Mouse (Mus musculus) neural tube, embryonic 15.5 days (tissue): ENCODE results near the gene Glp1r. TPM values are rescaled to one million over a fixed set of nuclear protein-coding genes. Genes with fewer than 3 reads are reported as not detected.

Source experiments
- ATAC-seq: fragments of 200-750 bp; cut with Nextera tagmentation; 2 replicates; pipeline ENCODE4 v1.8.0; 2017; ENCODE audit warnings: mild to moderate bottlenecking, moderate TSS enrichment, moderate library complexity; ENCODE audit not compliant: low FRiP score
- H3K27ac ChIP-seq: fragments of 300-500 bp; sonication (generic); replicated peaks from 2 replicates; pipeline ENCODE4 v1.5.1; 2015; ENCODE audit warnings: mild to moderate bottlenecking, inconsistent platforms
- H3K27me3 ChIP-seq: fragments of 300-500 bp; sonication (generic); replicated peaks from 2 replicates; pipeline ENCODE4 v1.6.1; 2015; ENCODE audit warnings: inconsistent platforms
- H3K36me3 ChIP-seq: fragments of 300-500 bp; sonication (generic); 2 replicates; pipeline ENCODE4 v1.6.1; 2015; ENCODE audit warnings: inconsistent platforms
- H3K4me1 ChIP-seq: fragments of 300-500 bp; sonication (generic); 2 replicates; pipeline ENCODE4 v1.6.1; 2015; ENCODE audit warnings: inconsistent platforms
- H3K4me2 ChIP-seq: fragments of 300-500 bp; sonication (generic); 2 replicates; pipeline ENCODE4 v1.6.1; 2015; ENCODE audit warnings: inconsistent platforms, mild to moderate bottlenecking, moderate library complexity
- H3K4me3 ChIP-seq: fragments of 300-500 bp; sonication (generic); replicated peaks from 2 replicates; pipeline ENCODE4 v1.5.1; 2015; ENCODE audit warnings: mild to moderate bottlenecking, inconsistent platforms
- H3K9ac ChIP-seq: fragments of 300-500 bp; sonication (generic); replicated peaks from 2 replicates; pipeline ENCODE4 v1.6.1; 2015; ENCODE audit warnings: mild to moderate bottlenecking, inconsistent platforms
- H3K9me3 ChIP-seq: fragments of 300-500 bp; sonication (generic); replicated peaks from 2 replicates; pipeline ENCODE4 v1.6.1; 2016; ENCODE audit warnings: inconsistent platforms
- WGBS: fragments of 180-500 bp; shearing (Covaris S2); methylation state at CpG from one replicate; pipeline ENCODE4 v1.1.7; 2015; ENCODE audit warnings: mixed read lengths; 5-methylcytosine and 5-hydroxymethylcytosine counted together
- microRNA-seq: library from miRNA; unstranded; fragments of <30 nt; microRNA quantifications from one replicate; pipeline ENCODE4, GENCODE M21; 2017
- polyA plus RNA-seq: library from polyadenylated mRNA; unstranded; fragments of >200 nt; fragmentation: Nextera tagmentation; extraction: Ambion mirVana; gene quantifications from 2 replicates; pipeline ENCODE4 v1.2.1, GENCODE M21; 2015

Gene Glp1r
- polyA plus RNA-seq, 1 experiment from 2014 or later, result 1.0 TPM

GRCm38 (mm10) chr17:30969983-30970382 is 68.4 kb downstream of the Glp1r start:
- Histone ChIP-seq H3K4me1 (0 out of 2 replicates have a peak, but pooled peaks cover 2% of the 10 kb centered on the region), H3K27ac (no peak overlapping the region), H3K36me3 (no peaks in the 10 kb centered on the region), H3K4me2 (no peak overlapping the region), H3K27me3 (no peaks in the 10 kb centered on the region), H3K4me3 (no peak overlapping the region), H3K9me3 (no peaks in the 10 kb centered on the region), H3K9ac (no peak overlapping the region)
- WGBS, result 71% methylated on average over 4 of the region's 4 CpGs
- ATAC-seq, result no peak

DNA sequence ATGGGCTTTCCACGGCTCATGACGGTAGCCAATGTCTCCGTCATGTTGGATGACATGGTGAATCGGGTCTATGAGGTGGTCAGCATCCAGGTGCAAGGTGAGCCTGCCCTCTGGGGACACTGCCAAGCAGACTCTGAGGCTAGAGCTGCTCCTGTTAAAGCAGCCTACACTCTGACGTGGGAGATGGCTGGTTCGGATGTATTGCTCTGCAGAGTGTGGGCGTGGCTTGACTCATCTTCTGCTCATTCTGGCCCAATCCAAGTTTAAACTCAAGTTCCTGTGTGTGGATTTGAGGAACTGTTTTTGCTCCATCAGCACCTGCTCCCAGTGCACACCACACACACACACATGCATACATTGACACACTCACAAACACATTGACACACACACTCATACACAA is 70.3 kb downstream of the Glp1r start:
- Histone ChIP-seq H3K9ac (no peak overlapping the region), H3K27ac (no peak overlapping the region), H3K4me3 (no peak overlapping the region), H3K9me3 (no peaks in the 10 kb centered on the region), H3K4me1 (0 out of 2 replicates have a peak, but pooled peaks cover 2% of the 10 kb centered on the region), H3K36me3 (no peaks in the 10 kb centered on the region), H3K4me2 (no peak overlapping the region), H3K27me3 (no peaks in the 10 kb centered on the region)
- no peak for ATAC-seq
- 91% methylated on average over 7 of the region's 7 CpGs for WGBS

DNA sequence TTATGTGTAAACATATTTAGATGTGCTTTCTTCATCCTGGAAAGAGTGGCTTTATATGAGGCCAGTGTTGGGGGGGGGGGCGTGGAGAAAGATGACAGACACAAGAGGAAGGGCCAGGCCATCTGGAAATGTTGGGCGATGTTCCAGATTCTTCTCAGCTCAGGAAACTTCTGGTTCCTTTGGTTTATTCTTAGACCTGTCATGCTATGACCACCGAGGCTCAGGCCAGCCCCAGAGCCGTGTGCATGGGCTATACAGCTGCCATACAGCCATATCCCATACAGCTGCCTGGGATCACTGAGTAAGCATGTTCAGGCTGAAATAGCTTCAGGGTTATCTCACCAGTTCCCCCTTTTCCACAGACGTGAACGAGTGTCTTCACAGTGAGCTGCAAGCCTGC is 71.7 kb downstream of the Glp1r start:
- no peak overlapping the region for H3K4me2 ChIP-seq
- H3K4me1 ChIP-seq, result 0 out of 2 replicates have a peak, but pooled peaks cover 2% of the 10 kb centered on the region
- WGBS, result 76% methylated on average over 6 of the region's 6 CpGs
- no peaks in the 10 kb centered on the region for H3K27me3 ChIP-seq
- H3K27ac ChIP-seq, result no peak overlapping the region
- no peak for ATAC-seq
- no peaks in the 10 kb centered on the region for H3K9me3 ChIP-seq
- no peaks in the 10 kb centered on the region for H3K36me3 ChIP-seq
- H3K9ac ChIP-seq, result no peak overlapping the region
- H3K4me3 ChIP-seq, result no peak overlapping the region

DNA sequence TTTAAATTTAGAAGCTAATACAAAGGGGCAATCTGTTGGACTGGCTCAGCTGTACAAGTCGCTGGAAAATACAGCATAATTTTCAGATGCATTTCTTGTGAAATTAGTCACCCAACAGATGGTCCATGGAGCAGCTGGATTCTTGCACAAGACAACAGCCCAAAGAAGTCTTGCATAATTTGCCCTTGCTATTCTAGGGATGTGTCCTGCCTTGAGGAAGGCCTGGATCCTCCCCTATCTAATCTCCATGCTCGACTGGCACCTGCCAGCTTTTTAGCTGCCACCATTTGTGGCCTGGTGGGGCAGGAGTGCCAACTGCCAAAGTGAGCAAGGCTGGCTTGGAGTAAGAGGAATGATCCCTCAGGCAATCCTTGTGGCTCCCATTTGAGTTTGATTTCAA is 75.7 kb downstream of the Glp1r start:
- Histone ChIP-seq H3K36me3 (no peaks in the 10 kb centered on the region), H3K27me3 (no peaks in the 10 kb centered on the region), H3K4me3 (no peak overlapping the region), H3K9me3 (no peaks in the 10 kb centered on the region), H3K4me1 (no peaks in the 10 kb centered on the region), H3K4me2 (no peak overlapping the region), H3K9ac (no peak overlapping the region), H3K27ac (no peak overlapping the region)
- 76% methylated on average over 2 of the region's 2 CpGs for WGBS
- no peak for ATAC-seq

DNA sequence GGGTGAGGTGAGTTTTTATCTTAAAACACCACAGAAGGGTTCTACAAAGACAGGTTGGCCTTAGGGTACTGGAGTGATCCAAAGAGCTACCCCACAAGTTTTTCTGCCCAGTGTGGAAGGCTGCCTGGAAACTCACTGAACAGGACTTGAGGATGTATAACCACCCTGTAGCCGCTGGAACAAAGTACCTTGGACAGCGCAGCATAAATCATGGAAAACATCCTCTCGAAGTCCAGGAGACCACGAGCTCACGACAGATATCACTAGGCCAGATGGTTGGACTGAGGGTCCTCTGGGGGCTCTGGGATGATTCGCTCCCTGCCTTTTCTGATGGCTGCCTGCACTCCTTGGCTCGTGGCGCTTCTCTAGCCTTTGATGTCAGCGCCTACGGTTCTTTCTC is 76.9 kb downstream of the Glp1r start:
- Histone ChIP-seq H3K36me3 (no peaks in the 10 kb centered on the region), H3K9me3 (no peaks in the 10 kb centered on the region), H3K9ac (no peak overlapping the region), H3K4me2 (no peak overlapping the region), H3K4me1 (no peaks in the 10 kb centered on the region), H3K4me3 (no peak overlapping the region), H3K27me3 (no peaks in the 10 kb centered on the region), H3K27ac (no peak overlapping the region)
- whole genome bisulfite sequencing, result 82% methylated on average over 10 of the region's 10 CpGs
- no peak for ATAC-seq

DNA sequence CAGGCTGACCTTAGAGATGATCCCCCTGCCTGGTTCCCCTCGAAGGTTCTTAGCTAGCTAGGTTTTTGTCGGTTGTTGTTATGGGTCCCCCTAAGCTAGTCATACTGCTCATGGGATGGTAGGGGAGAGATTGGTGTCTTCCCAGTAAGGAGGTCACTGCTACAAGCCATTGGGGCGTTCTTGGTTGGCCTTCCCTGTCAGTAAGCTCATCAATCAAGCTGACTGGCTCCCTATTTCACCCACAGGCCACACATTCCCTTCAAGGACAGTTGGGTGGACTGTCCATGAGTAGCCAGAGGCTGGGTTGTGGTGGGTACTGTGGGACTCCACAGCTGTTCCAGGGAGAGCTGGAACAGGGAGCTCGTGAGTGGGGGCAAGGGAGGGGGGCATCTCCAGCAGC is 81.9 kb downstream of the Glp1r start:
- no peaks in the 10 kb centered on the region for H3K36me3 ChIP-seq
- ATAC-seq, result no peak
- H3K27ac ChIP-seq, result no peak overlapping the region
- WGBS, result 83% methylated on average over 4 of the region's 4 CpGs
- no peak overlapping the region for H3K9ac ChIP-seq
- no peaks in the 10 kb centered on the region for H3K4me1 ChIP-seq
- no peak overlapping the region for H3K4me2 ChIP-seq
- no peaks in the 10 kb centered on the region for H3K27me3 ChIP-seq
- no peaks in the 10 kb centered on the region for H3K9me3 ChIP-seq
- H3K4me3 ChIP-seq, result no peak overlapping the region

DNA sequence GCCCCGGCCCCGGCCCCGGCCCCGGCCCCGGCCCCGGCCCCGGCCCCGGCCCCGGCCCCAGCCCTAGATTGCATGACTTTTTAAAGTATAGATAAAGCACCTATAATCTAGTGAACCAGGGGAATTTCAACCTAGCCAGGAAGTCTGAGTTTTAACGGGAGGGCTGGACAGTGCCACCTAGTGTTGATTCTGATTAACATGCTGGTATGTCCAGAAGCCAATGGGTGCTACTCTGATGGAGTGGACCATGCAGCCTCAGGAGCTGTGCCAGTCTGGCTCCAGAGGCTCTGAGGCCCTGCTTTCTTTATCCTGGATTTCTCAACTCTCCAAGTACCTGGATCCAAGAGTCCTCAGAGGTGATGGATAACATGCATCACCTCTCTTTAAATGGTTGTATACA is 88.6 kb downstream of the Glp1r start:
- Histone ChIP-seq H3K36me3 (no peaks in the 10 kb centered on the region), H3K4me2 (no peak overlapping the region), H3K9ac (no peak overlapping the region), H3K27me3 (no peaks in the 10 kb centered on the region), H3K4me3 (no peak overlapping the region), H3K27ac (no peak overlapping the region), H3K4me1 (no peaks in the 10 kb centered on the region), H3K9me3 (no peaks in the 10 kb centered on the region)
- 77% methylated on average over 10 of the region's 10 CpGs for WGBS
- no peak for ATAC-seq

Small RNA genes within 50 kb of the gene (microRNA-seq; reads per million reads assigned to microRNA genes)
- not detected for gene Gm24026

Other genes starting within 250 kb of the Glp1r start
- 0.03 and 3.0 TPM in 2 replicates for gene Umodl1, start 52.8 kb downstream of the Glp1r start, polyA plus RNA-seq
- 18.5 and 19.9 TPM in 2 replicates for gene Abcg1, start 155.9 kb downstream of the Glp1r start, polyA plus RNA-seq
- gene Tff3, start 227.8 kb downstream of the Glp1r start, polyA plus RNA-seq, result 3.2 and 32.6 TPM in 2 replicates
- not detected in 2 replicates for gene Tff2, start 242.5 kb downstream of the Glp1r start, polyA plus RNA-seq